8 mouse cellular contexts compared by ENCODE assay signal in genomic region chr3:153655071-153655470, GRCm38 (mm10).
DNase-seq lines count a peak whose midpoint lies in the region; ATAC-seq lines count a peak whose summit lies in the region.

No protein-coding gene starts in this region.

- H3K9me3 ChIP-seq in intestine, embryonic 14.5 days (ENCODE audit: control insufficient read depth, low read length) = no peaks in the 10 kb centered on the region
- H3K9me3 ChIP-seq in intestine, embryonic 16.5 days (ENCODE audit: control insufficient read depth, low read length) = no peaks in the 10 kb centered on the region

- no peak overlapping the region for H3K9ac ChIP-seq in intestine, embryonic 14.5 days (ENCODE audit: low read length)
- no peak overlapping the region for H3K9ac ChIP-seq in intestine, embryonic 16.5 days (ENCODE audit: low read depth, low read length)

- H3K4me3 ChIP-seq in intestine, embryonic 14.5 days (ENCODE audit: low read depth, low read length) = no peak overlapping the region
- no peak overlapping the region for H3K4me3 ChIP-seq in intestine, embryonic 16.5 days (ENCODE audit: low read length)

- 24% methylated on average over 9 of the region's 9 CpGs for WGBS in intestine, embryonic 14.5 days
- 25% methylated on average over 9 of the region's 9 CpGs for WGBS in intestine, embryonic 16.5 days

- no peaks in the 10 kb centered on the region for H3K4me1 ChIP-seq in intestine, embryonic 14.5 days (replicated peaks; ENCODE audit: control insufficient read depth, insufficient read depth, low read length)
- no peaks in the 10 kb centered on the region for H3K4me1 ChIP-seq in intestine, embryonic 16.5 days (ENCODE audit: control insufficient read depth, insufficient read depth, low read length)

- ATAC-seq in intestine, embryonic 14.5 days (replicated peaks; ENCODE audit: low FRiP score, low TSS enrichment, low read depth) = no peak
- no peak for ATAC-seq in intestine, embryonic 16.5 days
- peak; percentile 46 for ATAC-seq in granulocyte monocyte progenitor cell, adult 5-6 weeks (replicated peaks; ENCODE audit: poor library complexity, severe bottlenecking)

- H3K4me2 ChIP-seq in intestine, embryonic 14.5 days (ENCODE audit: low read length) = no peak overlapping the region
- H3K4me2 ChIP-seq in intestine, embryonic 16.5 days (ENCODE audit: low read depth, low read length) = no peak overlapping the region

- no peaks in the 10 kb centered on the region for H3K27me3 ChIP-seq in intestine, embryonic 14.5 days (replicated peaks; ENCODE audit: control insufficient read depth, insufficient read depth, low read length)
- no peaks in the 10 kb centered on the region for H3K27me3 ChIP-seq in intestine, embryonic 16.5 days (replicated peaks; ENCODE audit: control insufficient read depth, insufficient read depth, low read length)

- H3K36me3 ChIP-seq in intestine, embryonic 14.5 days (ENCODE audit: control insufficient read depth, insufficient read depth, low read length) = no peaks in the 10 kb centered on the region
- H3K36me3 ChIP-seq in intestine, embryonic 16.5 days (ENCODE audit: control insufficient read depth, insufficient read depth, low read length) = no peaks in the 10 kb centered on the region

- DNase-seq in intestine, embryonic 14.5 days (ENCODE audit: low spot score) = peak; percentile 80
- peak; percentile 51 for DNase-seq in adipocyte (ENCODE audit: low spot score)
- peak; percentile 87 for DNase-seq in embryo, embryonic 10 days (ENCODE audit: low spot score)
- peak; percentile 60 to 68 for DNase-seq in layer of hippocampus, postnatal 36 days
- DNase-seq in mesoderm, embryonic 11.5 days (ENCODE audit: low read depth, low spot score) = peak; percentile 80
- DNase-seq in testis, postnatal 14 days (ENCODE audit: low spot score) = peak; percentile 42

- no peak overlapping the region for H3K27ac ChIP-seq in intestine, embryonic 14.5 days (ENCODE audit: low read depth)
- no peak overlapping the region for H3K27ac ChIP-seq in intestine, embryonic 16.5 days (ENCODE audit: low read length)
